Mouse (Mus musculus) CD4-positive, CD25-positive, alpha-beta regulatory T cell (primary cell): ENCODE measurements around the gene Nrip2. TPM values are rescaled to one million over a fixed set of nuclear protein-coding genes. Genes with fewer than 3 reads are reported as not detected.

Source experiments
- polyA plus RNA-seq: library from polyadenylated mRNA; unstranded; fragments of 100-300 nt; shearing (Covaris generic); gene quantifications from one replicate; pipeline ENCODE4 v1.2.1, GENCODE M21; 2017

The Nrip2 gene
- polyA plus RNA-seq: 1.4 TPM

GRCm38 (mm10) chr6:128398996-128399395 lies at the start of gene Nrip2:
Nrip2 (plus strand) TSS chr6:128399296.

GRCm38 (mm10) chr6:128355726-128356416 lies 43.2 kb upstream of the Nrip2 start, which contains the start of gene Tulp3:
Tulp3 (minus strand) TSS chr6:128355851.

GRCm38 (mm10) chr6:128362381-128363006 lies 36.6 kb upstream of the Nrip2 start, which contains the start of the genes Rhno1 and Foxm1:
Rhno1 (minus strand) TSS chr6:128362911.
Foxm1 (plus strand) TSS chr6:128362967.

GRCm38 (mm10) chr6:128375192-128375591 lies 23.9 kb upstream of the Nrip2 start, which contains the start of the genes Tex52 and Gm44596:
Tex52 (plus strand) TSS chr6:128375456.
Gm44596 (plus strand) TSS chr6:128375503.

GRCm38 (mm10) chr6:128424269-128425019 lies 25.3 kb downstream of the Nrip2 start, which contains the start of gene Itfg2:
Itfg2 (minus strand) TSS chr6:128424931.

GRCm38 (mm10) chr6:128438317-128438870 lies 39.3 kb downstream of the Nrip2 start, which contains the start of gene Fkbp4:
Fkbp4 (minus strand) TSS chr6:128438677.

Other genes with a start within 250 kb of the Nrip2 start
- gene Tead4, start 98.5 kb upstream of the Nrip2 start, polyA plus RNA-seq: not detected
- 1.3 TPM for gene Tulp3, start 43.4 kb upstream of the Nrip2 start, polyA plus RNA-seq
- 61.2 TPM for gene Rhno1, start 36.4 kb upstream of the Nrip2 start, polyA plus RNA-seq
- gene Foxm1, start 36.3 kb upstream of the Nrip2 start, polyA plus RNA-seq: 3.7 TPM
- not detected for gene Tex52, start 23.8 kb upstream of the Nrip2 start, polyA plus RNA-seq
- gene Gm44596, start 23.8 kb upstream of the Nrip2 start, polyA plus RNA-seq: not detected
- 38.7 TPM for gene Itfg2, start 25.6 kb downstream of the Nrip2 start, polyA plus RNA-seq
- gene Fkbp4, start 39.4 kb downstream of the Nrip2 start, polyA plus RNA-seq: 155 TPM
- not detected for gene Pzp, start 127.4 kb downstream of the Nrip2 start, polyA plus RNA-seq
- gene A2ml1, start 182.3 kb downstream of the Nrip2 start, polyA plus RNA-seq: 0.22 TPM
- gene Klrb1a, start 224.2 kb downstream of the Nrip2 start, polyA plus RNA-seq: not detected